Mouse (Mus musculus): ENCODE results near the gene Adam34.
"Not testable (repeated sequence)": the region's sequence is repeated elsewhere in the genome, so short reads cannot be mapped to it uniquely, and the experiment has no call there.

Adam34 gene

DNA sequence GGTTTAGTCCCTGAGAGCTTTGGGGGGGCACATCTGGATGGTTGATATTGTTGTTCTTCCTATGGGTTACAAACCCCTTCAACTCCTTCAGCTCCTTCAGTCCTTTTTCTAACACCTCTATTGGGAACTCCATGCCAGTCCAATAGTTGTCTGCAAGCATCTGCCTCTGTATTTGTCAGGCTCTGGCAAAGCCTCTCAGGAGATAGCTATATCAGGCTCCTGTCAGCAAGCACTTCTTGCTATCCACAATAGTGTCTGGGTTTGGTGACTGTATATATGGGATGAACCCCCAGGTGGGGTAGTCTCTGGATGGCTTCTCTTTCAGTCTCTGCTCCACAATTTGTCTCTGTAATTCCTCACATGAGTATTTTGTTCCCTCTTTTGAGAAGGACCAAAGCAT is at the start of gene Adam34:
Adam34 (minus strand) TSS at position 101 of the 400 bp plus-strand sequence.
- no peak for DNase-seq (ENCODE audit: low read depth, low spot score)

DNA sequence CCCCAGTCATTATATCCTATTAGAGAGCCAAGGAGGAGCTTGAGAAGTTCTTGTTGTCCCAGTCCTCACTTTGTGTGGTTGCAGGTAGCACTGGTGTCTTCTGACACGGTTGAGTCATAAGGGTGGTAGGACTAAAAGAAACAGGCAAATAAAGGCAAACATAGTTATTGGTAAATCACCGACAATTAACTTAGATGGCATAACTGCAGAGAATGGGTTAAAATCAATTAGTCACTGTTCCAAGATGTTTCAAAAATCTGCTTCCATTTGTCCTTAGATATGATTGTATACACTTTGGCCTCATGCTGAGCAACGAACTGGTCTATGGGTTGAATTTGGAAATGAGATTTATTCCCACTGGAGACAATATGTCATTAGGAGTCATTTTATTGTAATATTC is 82.7 kb downstream of the Adam34 start, which contains the start of gene Gm5346:
Gm5346 (minus strand) TSS at position 101 of the 400 bp plus-strand sequence.
- DNase-seq (ENCODE audit: low read depth, low spot score) = no peak

GRCm38 (mm10) chr8:43616046-43616445 is 93.8 kb downstream of the Adam34 start:
- DNase-seq (ENCODE audit: low read depth, low spot score) = no peak

- not testable (repeated sequence) for DNase-seq (ENCODE audit: low read depth, low spot score)
These were observed 106.2 kb downstream of the Adam34 start for GRCm38 (mm10) chr8:43603657-43604056.

DNA sequence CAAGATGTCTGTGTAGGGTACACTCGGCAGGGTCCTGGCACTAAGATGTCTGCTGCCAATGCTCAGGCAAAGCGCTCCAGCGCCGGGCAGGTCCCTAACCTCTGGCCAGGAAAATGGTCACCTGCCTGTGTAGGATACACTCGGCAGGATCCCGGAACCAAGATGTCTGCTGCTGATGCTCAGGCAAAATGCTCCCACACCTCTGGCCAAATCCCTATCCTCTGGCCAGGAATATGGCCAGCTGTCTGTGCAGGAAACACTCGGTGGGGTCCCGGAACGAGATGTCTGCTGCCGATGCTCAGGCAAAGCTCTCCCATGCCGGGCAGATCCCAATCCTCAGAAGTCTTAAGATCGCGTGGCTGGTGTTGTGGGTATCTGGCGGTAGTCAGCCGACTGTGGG is 106.7 kb downstream of the Adam34 start:
- not testable (repeated sequence) for DNase-seq (ENCODE audit: low read depth, low spot score)
